Mouse (Mus musculus): ENCODE measurements at regions not wholly inside any gene's neighbourhood (a gene's known extent, or its start where the extent isn't known, plus 50 kb on each side); places are given as distances from the start of the nearest gene placed in this dataset.

DNA sequence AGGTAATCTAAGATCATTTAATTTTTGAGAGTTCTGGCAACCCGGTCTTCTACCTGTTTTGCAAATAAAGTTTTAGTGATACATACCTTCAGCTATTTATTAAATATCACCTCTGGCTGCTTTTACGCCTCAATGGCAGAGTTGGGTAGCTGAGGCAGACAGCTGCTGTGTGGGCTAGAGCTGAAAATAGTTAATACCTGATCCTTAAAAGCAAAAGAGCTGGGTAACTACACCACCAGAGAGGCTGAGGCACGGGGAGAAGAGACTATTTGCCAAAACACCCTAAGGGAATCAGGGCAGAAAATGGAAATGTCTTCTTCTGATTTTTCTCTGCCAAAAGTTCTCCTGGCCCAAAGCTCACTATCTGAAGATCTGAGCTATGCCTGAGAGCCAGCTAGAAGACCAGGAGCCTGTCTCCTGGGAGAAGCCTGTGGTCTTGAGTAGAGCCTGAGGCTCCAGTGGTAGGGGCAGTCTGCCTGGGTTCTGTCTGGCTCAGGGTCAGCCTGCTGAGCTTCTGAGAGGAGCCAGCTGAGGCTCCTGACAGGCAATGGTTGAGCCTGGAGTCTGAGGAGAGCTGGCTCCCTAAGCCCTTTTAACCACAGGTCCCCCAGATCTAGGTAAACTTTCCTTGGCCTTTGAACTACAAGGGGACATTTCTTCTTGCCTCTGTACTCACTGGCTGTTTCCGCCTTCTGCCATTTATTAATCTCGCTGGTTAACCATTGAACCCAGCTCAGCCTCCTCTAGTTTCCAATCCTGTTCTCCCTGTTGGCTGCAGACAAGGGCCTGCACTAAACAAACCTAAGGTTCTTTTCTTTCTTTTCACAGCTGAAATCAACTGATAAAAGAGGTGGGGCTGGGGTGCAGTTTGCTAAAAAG lies 208.7 kb downstream of the Opa1 start:
- TF ChIP-seq CTCF (IDR thresholded peaks at IDR 0.05; ENCODE audit: borderline replicate concordance, insufficient read depth, low read depth, low read length) (no peak), POLR2A (IDR thresholded peaks at IDR 0.05; ENCODE audit: borderline replicate concordance, insufficient read depth, low read length) (no peak)

All from cerebellum, adult 2 months (tissue).